Mouse (Mus musculus) G1E (cell line): ENCODE results near the gene Grxcr1.

ENCODE experiments used
- CTCF ChIP-seq: IDR thresholded peaks from 2 replicates; pipeline ENCODE4 v1.5.1; 2012; ENCODE audit warnings: low read depth, low read length, inconsistent platforms, mixed read lengths
- GATA1 ChIP-seq: IDR thresholded peaks from 2 replicates; pipeline ENCODE4 v1.6.1; 2012; ENCODE audit warnings: borderline replicate concordance, low read length, inconsistent platforms, mixed read lengths
- GATA2 ChIP-seq: IDR thresholded peaks from 2 replicates; pipeline ENCODE4 v1.6.1; 2012; ENCODE audit warnings: low read depth, low read length, inconsistent platforms, borderline replicate concordance

- no peak for TF ChIP-seq CTCF
- TF ChIP-seq GATA1 = no peak
- no peak for TF ChIP-seq GATA2
Measured at GRCm38 (mm10) chr5:68070308-68070707, 38.7 kb downstream of the Grxcr1 start.
